Mouse (Mus musculus): ENCODE results near the gene Ncoa7. TPM values are rescaled to one million over a fixed set of nuclear protein-coding genes. Genes with fewer than 3 reads are reported as not detected.

Gene Ncoa7
- polyA plus RNA-seq (2015; fragmentation: Nextera tagmentation; extraction: Ambion mirVana), result 11.8 and 13.9 TPM in 2 replicates

DNA sequence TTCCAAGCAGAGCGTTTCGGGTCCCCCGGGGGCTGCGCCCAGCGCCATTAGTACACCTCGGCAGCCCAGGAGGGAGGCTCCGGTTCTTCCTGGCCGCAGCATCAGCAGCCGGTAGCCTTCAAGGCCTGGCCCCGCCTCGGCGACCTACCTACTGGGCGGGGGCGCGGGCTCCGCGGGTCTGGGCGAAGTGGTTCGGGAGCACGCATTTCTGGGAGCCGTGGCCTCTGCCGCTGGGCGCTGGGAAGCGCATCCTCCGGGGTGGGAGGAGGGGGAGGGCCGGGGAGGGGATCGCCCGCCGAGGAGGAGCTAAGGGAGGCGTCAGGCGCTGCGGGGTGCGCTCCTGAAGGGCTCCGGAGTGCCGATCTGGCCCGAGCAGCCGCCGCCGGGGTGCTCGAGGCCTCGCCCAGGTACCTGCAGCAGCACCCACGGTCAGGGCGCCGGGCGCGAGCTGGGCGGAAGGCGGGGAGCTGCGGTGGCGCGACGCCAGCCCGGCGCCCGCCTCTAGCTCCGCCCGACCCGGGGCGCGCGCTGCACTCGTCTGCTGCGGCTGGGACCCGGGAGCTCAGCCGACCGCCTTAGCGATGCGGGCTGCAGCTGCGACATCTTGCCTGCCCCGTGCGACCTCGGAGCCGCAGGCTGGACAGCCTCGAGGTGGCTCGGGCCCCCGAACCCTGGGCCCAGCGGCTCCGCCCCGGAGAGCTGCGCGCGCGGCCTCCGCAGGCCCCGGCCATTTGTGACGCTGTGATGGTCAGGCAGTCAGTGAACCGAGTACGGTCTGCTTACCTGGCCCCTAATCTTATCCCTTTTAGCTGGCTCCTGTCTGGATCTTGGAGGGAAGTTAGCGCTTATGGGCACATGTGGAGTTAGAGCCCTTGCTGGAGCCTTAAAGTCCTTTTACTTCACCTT, at the start of gene Ncoa7:
Gene Ncoa7, minus strand, starts transcription at position 646 of the 906 bp plus-strand sequence.
- Histone ChIP-seq H3K27me3 (no peaks in the 10 kb centered on the region), H3K4me1 (replicated peaks) (peaks cover 34% of the 10 kb centered on the region), H3K9me3 (replicated peaks) (no peaks in the 10 kb centered on the region), H3K27ac (peak within 1 kb of the TSS; percentile 99), H3K4me2 (peak within 1 kb of the TSS; percentile 84), H3K9ac (peak within 1 kb of the TSS; percentile 95), H3K4me3 (replicated peaks) (peak within 1 kb of the TSS; percentile 89), H3K36me3 (0 out of 2 replicates have a peak, but pooled peaks cover 3% of the 10 kb centered on the region)
- WGBS (ENCODE audit: insufficient replicate concordance), result under 1% methylated on average over 84 of the region's 89 CpGs
- peak; percentile 78 for DNase-seq
- peak; percentile 95 for ATAC-seq (ENCODE audit: low read depth)

- 16% methylated on average over 13 of the region's 13 CpGs for WGBS (ENCODE audit: insufficient replicate concordance)
- H3K9ac ChIP-seq, result no peak overlapping the region
- H3K27me3 ChIP-seq, result peaks cover 79% of the 10 kb centered on the region
- no peak overlapping the region for H3K4me2 ChIP-seq
- ATAC-seq (ENCODE audit: low read depth), result no peak
- H3K9me3 ChIP-seq (replicated peaks), result no peaks in the 10 kb centered on the region
- H3K36me3 ChIP-seq, result no peaks in the 10 kb centered on the region
- no peak overlapping the region for H3K27ac ChIP-seq
- H3K4me1 ChIP-seq (replicated peaks), result peaks cover 22% of the 10 kb centered on the region
- no peak overlapping the region for H3K4me3 ChIP-seq (replicated peaks)
- DNase-seq, result no peak
These were observed 42.1 kb upstream of the Ncoa7 start for GRCm38 (mm10) chr10:30845101-30845825.

- H3K9ac ChIP-seq, result no peak overlapping the region
- H3K36me3 ChIP-seq, result no peaks in the 10 kb centered on the region
- H3K4me2 ChIP-seq, result peak overlapping the region; percentile 76
- H3K4me1 ChIP-seq (replicated peaks), result peaks cover 22% of the 10 kb centered on the region
- H3K9me3 ChIP-seq (replicated peaks), result no peaks in the 10 kb centered on the region
- 6% methylated on average over 30 of the region's 30 CpGs for WGBS (ENCODE audit: insufficient replicate concordance)
- DNase-seq (no peak), ATAC-seq (ENCODE audit: low read depth) (no peak)
- H3K27me3 ChIP-seq, result peaks cover 84% of the 10 kb centered on the region
- no peak overlapping the region for H3K27ac ChIP-seq
- H3K4me3 ChIP-seq (replicated peaks), result no peak overlapping the region; the same call in none of the 2 replicates
These were observed 41.3 kb upstream of the Ncoa7 start for GRCm38 (mm10) chr10:30844191-30845010.

- DNase-seq, result no peak
- ATAC-seq (ENCODE audit: low read depth), result no peak
- H3K9ac ChIP-seq, result no peak overlapping the region
- WGBS (ENCODE audit: insufficient replicate concordance), result 2% methylated on average over 21 of the region's 21 CpGs
- peaks cover 22% of the 10 kb centered on the region for H3K4me1 ChIP-seq (replicated peaks)
- no peaks in the 10 kb centered on the region for H3K9me3 ChIP-seq (replicated peaks)
- H3K27ac ChIP-seq, result no peak overlapping the region
- peak overlapping the region; percentile 55 for H3K4me3 ChIP-seq (replicated peaks)
- peak overlapping the region; percentile 76 for H3K4me2 ChIP-seq
- peaks cover 87% of the 10 kb centered on the region for H3K27me3 ChIP-seq
- no peaks in the 10 kb centered on the region for H3K36me3 ChIP-seq
These were observed 40.5 kb upstream of the Ncoa7 start for GRCm38 (mm10) chr10:30843438-30844190.

DNA sequence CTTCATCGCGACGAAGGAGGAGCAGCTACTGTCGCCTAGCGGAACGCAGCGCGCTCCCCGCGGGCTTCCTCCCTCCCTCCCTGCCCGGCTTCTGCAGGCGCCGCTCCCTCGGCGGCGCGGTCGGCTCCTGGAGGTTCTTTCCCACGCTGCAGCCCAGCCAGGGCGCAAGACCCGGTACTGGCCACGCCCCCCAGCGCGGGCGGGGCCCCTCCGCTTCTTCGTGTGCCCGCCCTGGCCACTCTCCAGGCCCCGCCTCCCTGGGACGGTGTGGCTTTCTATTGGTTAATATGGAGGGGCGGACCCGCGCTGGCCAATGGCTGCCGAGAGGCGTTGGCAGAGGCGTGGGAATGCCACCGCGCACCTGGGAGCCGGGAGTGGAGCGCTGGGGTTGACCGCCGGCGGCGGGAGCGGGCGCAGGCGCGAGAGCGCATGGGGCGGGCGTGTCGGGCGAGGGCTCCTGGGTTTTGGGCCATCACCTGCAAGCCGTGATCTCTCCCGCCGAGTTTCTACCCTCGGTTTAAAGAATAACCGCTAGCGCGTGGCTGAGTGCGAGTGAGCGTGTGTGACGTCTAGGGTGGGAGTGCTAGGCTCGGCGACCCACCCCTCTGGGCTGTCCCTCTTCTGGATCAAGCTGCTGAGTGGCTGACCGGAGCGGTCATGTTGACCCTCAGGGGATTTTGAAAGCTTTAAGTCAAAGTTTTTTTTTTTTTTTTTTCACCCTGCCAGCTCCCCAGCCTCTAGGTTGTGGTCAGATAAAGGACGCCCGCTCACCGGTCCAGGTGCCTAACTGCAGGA, 39.7 kb upstream of the Ncoa7 start, which contains the start of gene Hey2:
Gene Hey2, minus strand, starts transcription at position 159 of the 795 bp plus-strand sequence.
- Histone ChIP-seq H3K4me3 (replicated peaks) (peak within 1 kb of the TSS; percentile 55), H3K36me3 (no peaks in the 10 kb centered on the region), H3K27me3 (peaks cover 84% of the 10 kb centered on the region), H3K9ac (peak within 1 kb of the TSS; percentile 39), H3K4me1 (replicated peaks) (peaks cover 22% of the 10 kb centered on the region), H3K9me3 (replicated peaks) (no peaks in the 10 kb centered on the region), H3K27ac (no peak within 1 kb of the TSS), H3K4me2 (peak within 1 kb of the TSS; percentile 76)
- peak; percentile 93 for DNase-seq
- under 1% methylated on average over 67 of the region's 70 CpGs for WGBS (ENCODE audit: insufficient replicate concordance)
- peak; percentile 100 for ATAC-seq (ENCODE audit: low read depth)

DNA sequence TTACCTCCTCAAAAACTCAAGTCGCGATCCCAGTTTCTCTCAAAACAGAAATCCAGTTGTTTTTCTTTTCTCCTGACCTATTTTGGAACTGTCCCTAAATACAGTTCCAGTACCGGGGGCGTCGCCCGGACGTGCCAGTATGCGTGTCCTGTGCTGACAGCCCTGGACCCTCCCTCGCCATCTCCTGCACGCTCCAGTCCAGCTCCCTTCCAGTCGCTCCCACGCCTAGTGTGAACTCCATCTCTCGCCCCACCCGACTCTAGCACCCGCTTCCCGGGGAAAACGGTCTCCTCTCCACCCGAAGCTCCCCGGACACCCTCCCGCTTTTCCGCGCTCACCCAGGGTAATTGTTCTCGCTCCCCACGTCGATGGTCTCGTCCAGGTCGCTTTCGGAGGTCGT, 39.1 kb upstream of the Ncoa7 start:
- no peak for DNase-seq
- Histone ChIP-seq H3K36me3 (no peaks in the 10 kb centered on the region), H3K27me3 (peaks cover 80% of the 10 kb centered on the region), H3K9ac (peak overlapping the region; percentile 39), H3K4me3 (replicated peaks) (peak overlapping the region; percentile 55), H3K27ac (no peak overlapping the region), H3K9me3 (replicated peaks) (no peaks in the 10 kb centered on the region), H3K4me1 (replicated peaks) (peaks cover 22% of the 10 kb centered on the region), H3K4me2 (peak overlapping the region; percentile 76)
- 2% methylated on average over 29 of the region's 29 CpGs for WGBS (ENCODE audit: insufficient replicate concordance)
- peak; percentile 27; the same call in 1 of the 2 replicates for ATAC-seq (ENCODE audit: low read depth)

GRCm38 (mm10) chr10:30840824-30841223, 37.7 kb upstream of the Ncoa7 start:
- H3K4me3 ChIP-seq (replicated peaks), result no peak overlapping the region
- no peak overlapping the region for H3K27ac ChIP-seq
- H3K4me1 ChIP-seq (replicated peaks), result peaks cover 22% of the 10 kb centered on the region
- H3K9ac ChIP-seq, result no peak overlapping the region
- H3K36me3 ChIP-seq, result no peaks in the 10 kb centered on the region
- H3K27me3 ChIP-seq, result peaks cover 66% of the 10 kb centered on the region
- 72% methylated on average over 5 of the region's 5 CpGs for WGBS (ENCODE audit: insufficient replicate concordance)
- ATAC-seq (ENCODE audit: low read depth) (no peak), DNase-seq (no peak)
- H3K9me3 ChIP-seq (replicated peaks), result no peaks in the 10 kb centered on the region
- no peak overlapping the region for H3K4me2 ChIP-seq

GRCm38 (mm10) chr10:30838188-30838587, 35.1 kb upstream of the Ncoa7 start:
- no peaks in the 10 kb centered on the region for H3K36me3 ChIP-seq
- H3K4me2 ChIP-seq, result no peak overlapping the region
- no peak overlapping the region for H3K4me3 ChIP-seq (replicated peaks)
- no peak overlapping the region for H3K27ac ChIP-seq
- H3K9ac ChIP-seq, result no peak overlapping the region
- DNase-seq (no peak), ATAC-seq (ENCODE audit: low read depth) (no peak)
- H3K27me3 ChIP-seq, result peaks cover 40% of the 10 kb centered on the region
- H3K4me1 ChIP-seq (replicated peaks), result peaks cover 14% of the 10 kb centered on the region
- WGBS (ENCODE audit: insufficient replicate concordance), result 11% methylated on average over 1 of the region's 1 CpGs
- no peaks in the 10 kb centered on the region for H3K9me3 ChIP-seq (replicated peaks)

DNA sequence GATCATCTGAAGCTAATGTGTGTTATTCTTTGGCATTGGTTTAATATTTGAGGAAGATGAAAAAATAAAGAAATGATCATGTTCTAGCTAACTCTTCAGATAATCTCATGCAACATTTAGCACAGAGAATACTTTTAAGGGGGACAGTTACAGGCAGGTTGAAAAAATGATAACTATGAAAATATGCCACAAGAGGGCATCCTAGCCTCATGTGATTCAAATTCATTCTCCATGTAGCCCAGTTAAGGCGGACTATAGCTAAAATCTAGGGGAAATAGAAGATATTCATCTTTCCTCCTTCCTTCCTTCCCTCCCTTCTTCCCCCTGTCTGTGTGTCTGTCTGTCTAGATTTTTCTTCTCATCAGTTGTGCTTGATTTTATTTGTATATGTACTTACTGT, 21.9 kb upstream of the Ncoa7 start:
- DNase-seq, result no peak
- WGBS (ENCODE audit: insufficient replicate concordance), result 6% methylated on average over 1 of the region's 1 CpGs

DNA sequence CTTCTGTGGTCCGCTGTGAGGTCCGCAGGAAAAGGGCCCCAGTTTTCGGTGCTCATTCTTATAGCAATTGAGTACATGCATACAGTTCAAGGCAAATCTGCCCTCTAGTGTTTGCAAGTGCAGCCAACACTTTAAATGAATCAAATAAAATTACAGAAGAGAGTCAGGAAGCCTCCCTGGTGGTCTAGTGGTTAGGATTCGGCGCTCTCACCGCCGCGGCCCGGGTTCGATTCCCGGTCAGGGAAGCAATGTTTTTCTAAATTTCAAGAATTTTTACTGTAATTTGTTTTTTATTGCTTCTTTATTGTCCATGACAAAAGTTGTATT, 7.8 kb upstream of the Ncoa7 start:
- no peaks in the 10 kb centered on the region for H3K9me3 ChIP-seq (replicated peaks)
- H3K27me3 ChIP-seq, result no peaks in the 10 kb centered on the region
- peak overlapping the region; percentile 58 for H3K4me2 ChIP-seq
- 5% methylated on average over 11 of the region's 11 CpGs for WGBS (ENCODE audit: insufficient replicate concordance)
- H3K27ac ChIP-seq, result peak overlapping the region; percentile 47; the same call in 1 of the 2 replicates
- peaks cover 16% of the 10 kb centered on the region for H3K4me1 ChIP-seq (replicated peaks)
- H3K36me3 ChIP-seq, result no peaks in the 10 kb centered on the region
- H3K4me3 ChIP-seq (replicated peaks), result peak overlapping the region; percentile 56
- ATAC-seq (ENCODE audit: low read depth), result peak; percentile 91
- H3K9ac ChIP-seq, result peak overlapping the region; percentile 66
- peak; percentile 72 for DNase-seq

More for the DNA sequence above, 21.9 kb upstream of the Ncoa7 start:
- Histone ChIP-seq H3K4me2 (no peak overlapping the region), H3K9ac (no peak overlapping the region), H3K4me3 (replicated peaks) (no peak overlapping the region), H3K27me3 (0 out of 2 replicates have a peak, but pooled peaks cover 3% of the 10 kb centered on the region), H3K27ac (no peak overlapping the region), H3K9me3 (replicated peaks) (no peaks in the 10 kb centered on the region), H3K36me3 (no peaks in the 10 kb centered on the region), H3K4me1 (replicated peaks) (no peaks in the 10 kb centered on the region)
- ATAC-seq (ENCODE audit: low read depth), result no peak

All from liver, embryonic 13.5 days (tissue).